Mouse (Mus musculus) activated CD4-positive, CD25-positive, alpha-beta regulatory T cell, adult 4 months (primary cell): ENCODE data around the gene Olfr910. TPM values are rescaled to one million over a fixed set of nuclear protein-coding genes. Genes with fewer than 3 reads are reported as not detected.

Source experiments
- ATAC-seq: one replicate; pipeline ENCODE4 v1.8.0; 2017
- polyA plus RNA-seq, 2 experiments: library from polyadenylated mRNA; unstranded; fragments of 100-300 nt; shearing (Covaris generic); gene quantifications; one replicate each; pipeline ENCODE4 v1.2.1; 2017

Olfr910 gene
- polyA plus RNA-seq: not detected

GRCm38 (mm10) chr9:38537549-38537948 is at the start of gene Olfr910:
TSS of gene Olfr910 (plus strand) at chr9:38537849.
- ATAC-seq: no peak

GRCm38 (mm10) chr9:38495501-38495900 is 42.1 kb upstream of the Olfr910 start, which contains the start of gene Olfr907:
TSS of gene Olfr907 (plus strand) at chr9:38495801.
- ATAC-seq: no peak

GRCm38 (mm10) chr9:38512353-38512752 is 25.3 kb upstream of the Olfr910 start:
- ATAC-seq: no peak

GRCm38 (mm10) chr9:38521280-38521679 is 16.4 kb upstream of the Olfr910 start, which contains the start of gene Olfr911-ps1:
TSS of gene Olfr911-ps1 (plus strand) at chr9:38521580.
- no peak for ATAC-seq

DNA sequence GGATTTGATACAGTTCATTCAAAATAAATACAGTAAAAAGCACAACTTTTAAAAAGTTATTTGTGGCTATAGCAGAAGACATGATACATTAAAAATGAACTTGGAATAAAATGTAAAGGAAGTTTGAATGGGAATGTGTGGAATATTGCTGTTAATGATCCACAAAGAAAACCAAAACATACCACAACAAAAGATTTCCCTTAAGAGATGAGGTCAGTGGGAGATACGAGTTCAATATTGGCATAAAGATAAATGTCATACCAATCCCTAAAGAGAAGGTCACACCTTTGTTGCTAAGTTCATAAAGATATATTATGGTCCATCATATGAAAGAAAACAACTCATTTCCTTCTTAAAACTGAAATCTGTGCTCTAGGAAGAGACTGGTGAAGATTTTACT is 42.2 kb downstream of the Olfr910 start, which contains the start of gene Olfr912:
TSS of gene Olfr912 (plus strand) at position 301 of the 400 bp plus-strand sequence.
- no peak for ATAC-seq

Other genes with a start within 250 kb of the Olfr910 start
- gene Olfr896-ps1, start 246.7 kb upstream of the Olfr910 start, polyA plus RNA-seq: not detected
- gene Olfr25, start 208.8 kb upstream of the Olfr910 start, polyA plus RNA-seq: not detected
- not detected for gene Olfr898, start 189.4 kb upstream of the Olfr910 start, polyA plus RNA-seq
- gene Olfr250, start 171.0 kb upstream of the Olfr910 start, polyA plus RNA-seq: under 1 TPM in 1 of 2 experiments, not detected in 1; 0.19 TPM
- gene Olfr251, start 160.8 kb upstream of the Olfr910 start, polyA plus RNA-seq: not detected
- gene Olfr147, start 136.2 kb upstream of the Olfr910 start, polyA plus RNA-seq: not detected
- gene Olfr901, start 108.4 kb upstream of the Olfr910 start, polyA plus RNA-seq: under 1 TPM in 1 of 2 experiments, not detected in 1; 0.16 TPM
- gene Olfr902, start 90.2 kb upstream of the Olfr910 start, polyA plus RNA-seq: not detected
- not detected for gene Olfr904, start 74.7 kb upstream of the Olfr910 start, polyA plus RNA-seq
- not detected for gene Olfr905, start 66.7 kb upstream of the Olfr910 start, polyA plus RNA-seq
- gene Olfr906, start 50.8 kb upstream of the Olfr910 start, polyA plus RNA-seq: not detected
- gene Olfr907, start 42.0 kb upstream of the Olfr910 start, polyA plus RNA-seq: not detected
- gene Olfr911-ps1, start 16.3 kb upstream of the Olfr910 start, polyA plus RNA-seq: under 1 TPM in 1 of 2 experiments, not detected in 1; 0.48 TPM
- gene Olfr912, start 42.3 kb downstream of the Olfr910 start, polyA plus RNA-seq: under 1 TPM in 1 of 2 experiments, not detected in 1; 0.08 TPM
- gene Olfr913, start 54.9 kb downstream of the Olfr910 start, polyA plus RNA-seq: not detected
- gene Olfr914, start 67.3 kb downstream of the Olfr910 start, polyA plus RNA-seq: not detected
- gene Olfr916, start 122.0 kb downstream of the Olfr910 start, polyA plus RNA-seq: not detected
- gene Olfr917, start 128.0 kb downstream of the Olfr910 start, polyA plus RNA-seq: not detected
- under 1 TPM in 1 of 2 experiments, not detected in 1; 0.09 TPM for gene Olfr918, start 136.8 kb downstream of the Olfr910 start, polyA plus RNA-seq
- not detected for gene Olfr919, start 165.8 kb downstream of the Olfr910 start, polyA plus RNA-seq
- gene Vwa5a, start 180.4 kb downstream of the Olfr910 start, polyA plus RNA-seq: 10 to 100 TPM; 23.4 to 23.8 TPM
- under 1 TPM; 0.08 to 0.62 TPM for gene Olfr920, start 214.4 kb downstream of the Olfr910 start, polyA plus RNA-seq
- gene Olfr921, start 235.2 kb downstream of the Olfr910 start, polyA plus RNA-seq: not detected